Mouse (Mus musculus) CD4-positive naive resting alpha-beta T cell, adult 76 days (primary cell): ENCODE measurements around the gene Cdk10. TPM values are rescaled to one million over a fixed set of nuclear protein-coding genes. Genes with fewer than 3 reads are reported as not detected.

Experiments used
- total RNA-seq: library from RNA; stranded (reverse); gene quantifications from one replicate; pipeline ENCODE4 v1.2.4, GENCODE M21; 2023

Cdk10 gene
- total RNA-seq: 36.5 TPM

DNA sequence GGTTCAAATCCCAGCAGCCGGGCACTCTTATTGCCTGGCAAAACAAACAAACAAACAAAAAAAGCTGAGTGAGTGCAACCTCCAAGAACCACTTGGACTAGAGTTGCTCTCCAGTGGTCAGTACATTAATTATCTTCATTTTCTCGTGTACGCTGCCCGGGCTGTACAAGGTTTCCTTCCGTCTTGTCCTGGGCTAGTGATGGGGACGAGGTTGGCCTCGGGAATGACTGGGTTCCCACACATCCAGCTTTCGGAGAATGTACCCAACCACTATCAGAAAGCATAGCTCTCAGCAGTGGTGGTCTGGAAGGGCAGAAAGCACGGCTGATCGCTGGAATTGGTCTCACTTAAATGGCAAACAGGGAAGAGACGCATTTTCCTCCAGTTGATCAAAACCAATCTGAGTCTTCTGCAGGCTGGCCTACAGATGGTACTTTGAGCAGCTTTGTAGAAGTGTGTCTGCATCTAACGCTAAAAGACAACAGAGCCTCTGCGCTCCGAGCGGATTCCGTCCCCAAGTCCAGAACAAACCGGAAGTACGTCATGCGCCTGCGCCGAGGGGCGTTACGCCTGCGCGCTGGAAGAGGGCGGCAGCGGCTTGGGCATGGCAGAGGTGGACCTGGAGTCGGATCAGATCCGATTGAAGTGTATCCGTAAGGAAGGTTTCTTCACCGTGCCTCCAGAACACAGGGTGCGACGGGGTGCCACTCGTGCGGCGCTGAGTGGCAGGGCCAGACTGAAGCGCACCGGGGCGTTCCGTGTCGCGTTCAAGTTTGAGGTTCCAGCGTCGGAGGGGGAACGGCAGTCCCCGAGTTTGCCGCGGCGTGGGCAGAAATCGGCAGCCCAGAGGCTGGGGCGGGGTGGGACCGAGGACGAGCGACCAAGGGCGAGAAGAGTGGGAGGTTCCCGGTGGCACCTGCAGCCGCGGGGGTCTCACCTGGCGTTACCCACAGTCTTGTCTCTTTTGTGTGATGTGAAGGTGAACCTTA, at the start of gene Cdk10:
TSS of gene Cdk10 (plus strand) at position 565 of the 989 bp plus-strand sequence.

DNA sequence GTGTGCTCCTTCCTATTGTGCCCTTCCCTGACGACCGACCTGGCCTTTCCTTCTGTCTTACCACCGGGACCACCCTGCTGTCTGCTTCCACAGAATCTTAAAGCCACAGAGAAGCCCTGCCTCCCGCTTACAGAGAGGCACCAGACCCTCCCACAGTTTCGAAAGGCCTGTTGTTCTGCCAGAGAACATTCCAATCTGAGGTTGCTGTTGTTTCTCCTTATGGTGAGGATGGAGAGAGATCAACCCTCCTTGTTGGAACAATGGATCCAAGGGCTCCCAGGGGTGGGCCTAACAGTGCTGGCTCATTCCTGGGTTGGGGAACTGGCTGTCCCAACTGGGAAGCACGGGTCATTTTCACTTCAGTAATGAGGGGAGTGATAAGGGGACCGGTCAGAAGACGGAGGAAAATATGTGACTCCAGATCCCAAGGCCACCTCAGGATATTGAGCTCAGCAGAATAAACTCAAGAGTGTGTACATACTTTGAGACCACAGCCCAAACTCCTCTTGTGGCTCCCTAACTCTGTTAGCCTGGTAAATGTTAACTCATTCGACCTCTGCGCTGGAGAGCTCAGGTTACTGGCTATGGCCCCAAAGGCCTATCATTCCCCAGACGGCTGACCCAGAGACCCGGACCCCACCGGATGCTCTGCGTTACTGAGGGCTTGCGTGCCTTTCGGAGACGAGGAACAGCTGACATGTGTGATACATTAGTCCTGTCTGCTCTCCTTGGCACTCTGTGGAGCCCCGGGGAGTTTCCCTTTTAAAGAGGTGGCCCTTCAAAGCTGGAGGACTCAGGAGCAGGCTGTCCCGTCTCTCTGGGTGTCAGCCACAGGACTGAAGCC, 38.9 kb upstream of the Cdk10 start, which contains the start of gene Dpep1:
TSS of gene Dpep1 (plus strand) at position 677 of the 844 bp plus-strand sequence.

DNA sequence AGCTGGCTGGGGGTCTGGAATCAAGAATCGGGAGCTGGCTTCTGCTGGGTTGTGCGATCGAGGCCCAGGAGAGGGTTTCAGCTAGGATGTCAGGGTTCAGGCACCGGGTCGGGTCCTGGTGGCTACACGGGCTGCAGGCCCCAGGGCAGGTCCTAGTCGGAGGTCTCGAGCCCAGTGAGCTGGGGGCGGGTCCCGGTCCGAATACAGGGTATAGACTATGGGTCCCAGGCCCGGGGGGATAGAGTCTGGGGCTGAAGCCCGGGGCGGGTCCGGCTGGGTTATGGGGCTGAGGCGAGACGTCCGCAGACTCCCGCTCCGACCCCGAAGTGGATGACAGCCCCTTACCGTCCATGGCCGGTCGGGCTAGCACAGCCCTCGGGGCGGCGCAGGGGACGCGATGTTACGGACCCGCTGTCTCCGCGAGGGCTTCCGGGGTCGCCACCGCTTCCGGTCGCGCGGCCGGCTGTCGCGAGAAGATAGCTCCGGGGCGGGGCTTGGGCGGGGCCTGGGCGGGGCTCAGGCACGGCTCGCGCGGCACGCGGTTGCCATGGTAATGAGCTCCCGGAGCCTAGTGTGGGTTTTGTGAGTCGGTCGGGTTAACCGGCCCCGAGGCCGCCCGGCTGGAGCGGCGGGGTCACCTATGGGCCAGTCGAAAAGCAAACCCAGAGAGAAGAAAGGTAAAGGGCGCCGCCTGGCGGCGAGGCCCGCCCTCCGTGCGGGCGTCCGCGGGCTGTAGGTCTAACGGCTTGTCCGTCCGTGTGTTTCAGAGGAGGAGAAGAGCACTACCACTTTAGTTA, 12.1 kb upstream of the Cdk10 start, which contains the start of the genes Chmp1a and Spata33:
TSS of gene Chmp1a (minus strand) at position 443 of the 797 bp plus-strand sequence.
TSS of gene Spata33 (plus strand) at position 512 of the 797 bp plus-strand sequence.

DNA sequence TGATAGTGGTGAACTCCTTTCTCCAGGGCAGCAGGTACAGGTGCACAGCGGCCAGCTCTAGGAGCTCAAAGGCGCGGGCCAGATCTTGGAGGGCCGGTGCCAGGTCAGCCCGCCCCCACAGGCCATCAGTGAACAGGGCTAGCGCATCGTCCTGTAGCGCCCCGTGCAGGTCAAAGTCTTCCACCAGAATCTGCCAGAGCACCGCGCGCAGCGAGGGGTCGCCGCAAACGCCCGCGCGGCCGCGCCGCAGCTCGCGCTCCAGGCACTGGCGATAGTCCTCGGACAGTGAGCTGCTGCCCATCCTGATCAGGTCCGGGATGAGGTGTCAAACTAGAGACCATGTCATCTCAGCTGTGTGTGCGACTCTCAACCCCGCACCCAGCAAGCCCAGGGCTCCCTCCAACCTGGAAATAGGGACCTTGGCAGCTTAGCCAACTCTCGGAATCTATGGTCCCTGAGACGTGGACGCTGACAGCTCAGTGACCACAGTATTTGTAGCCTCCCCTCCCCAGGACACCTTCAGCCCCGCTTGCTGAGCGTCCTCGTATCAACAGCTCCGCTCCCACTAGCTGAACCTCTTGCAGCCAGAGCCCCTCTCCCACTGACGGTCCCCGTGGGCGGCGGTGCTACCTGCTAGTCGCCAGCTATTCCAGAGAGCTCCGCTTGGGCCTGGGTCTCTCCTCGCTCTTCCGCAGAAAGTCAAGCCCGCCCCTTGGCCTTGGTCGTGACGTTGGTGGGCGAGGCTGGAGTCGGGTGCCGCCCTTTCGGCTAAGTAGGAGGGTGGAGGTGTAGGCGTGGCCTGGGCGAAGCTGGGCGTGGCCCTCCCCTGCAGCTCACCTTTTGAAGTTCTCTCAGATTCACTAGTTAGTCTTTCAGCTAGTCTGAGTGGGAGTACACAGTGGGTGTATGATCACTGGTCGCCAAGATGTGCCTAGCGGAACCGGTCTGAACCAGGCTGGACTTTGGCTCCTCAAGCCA, 11.2 kb downstream of the Cdk10 start, which contains the start of gene Spata2l:
TSS of gene Spata2l (minus strand) at position 714 of the 978 bp plus-strand sequence.

DNA sequence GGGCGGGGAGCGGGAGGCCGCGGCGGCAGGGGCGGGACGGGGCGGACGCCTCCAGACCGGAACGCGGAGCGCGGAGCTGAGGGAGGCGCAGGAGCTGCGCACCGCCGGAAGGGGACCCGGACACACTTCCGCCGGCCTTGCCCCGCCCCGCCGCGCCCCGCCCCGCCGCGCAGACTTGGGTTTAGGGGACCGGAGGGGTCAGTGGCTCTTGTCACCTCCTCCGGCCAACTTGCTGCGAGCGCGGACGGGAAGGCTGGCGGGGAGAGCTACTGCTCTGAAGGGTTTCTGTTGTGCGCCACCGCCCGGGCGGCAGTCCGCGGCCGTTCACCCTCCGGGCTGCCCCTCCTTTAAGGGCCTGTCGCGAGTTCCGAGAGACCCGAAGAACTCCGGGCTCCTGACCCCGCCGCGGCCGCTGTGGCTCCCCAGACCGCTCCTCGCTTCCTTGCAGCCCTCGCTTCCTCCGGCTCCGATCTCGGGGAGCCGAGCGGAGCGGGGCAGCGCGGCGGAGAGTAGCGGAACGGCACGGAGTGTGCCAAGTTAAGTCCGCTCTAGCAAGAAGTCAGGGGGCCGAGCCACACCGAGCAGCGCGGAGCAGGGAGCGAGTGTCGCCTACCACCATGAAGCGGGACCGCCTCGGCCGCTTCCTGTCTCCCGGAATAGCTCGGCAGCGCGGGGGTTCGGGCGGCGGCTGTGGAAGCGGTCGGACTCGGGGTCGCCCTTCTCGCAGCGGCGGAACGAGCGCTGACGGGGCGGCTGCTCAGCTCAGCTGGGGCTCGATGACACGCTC, 29.6 kb downstream of the Cdk10 start, which contains the start of the genes Zfp276 and Vps9d1:
TSS of gene Zfp276 (plus strand) at position 97 of the 787 bp plus-strand sequence.
TSS of gene Vps9d1 (minus strand) at position 250 of the 787 bp plus-strand sequence.

Other genes with a start within 250 kb of the Cdk10 start
- gene Ankrd11, start 182.6 kb upstream of the Cdk10 start, total RNA-seq: 332 TPM
- 73.0 TPM for gene Spg7, start 161.9 kb upstream of the Cdk10 start, total RNA-seq
- 2,109 TPM for gene Rpl13, start 122.5 kb upstream of the Cdk10 start, total RNA-seq
- gene Cpne7, start 107.5 kb upstream of the Cdk10 start, total RNA-seq: 0.85 TPM
- gene Sult5a1, start 66.5 kb upstream of the Cdk10 start, total RNA-seq: not detected
- gene Dpep1, start 38.6 kb upstream of the Cdk10 start, total RNA-seq: not detected
- 84.7 TPM for gene Chmp1a, start 12.1 kb upstream of the Cdk10 start, total RNA-seq
- gene Spata33, start 12.0 kb upstream of the Cdk10 start, total RNA-seq: not detected
- gene Spata2l, start 11.4 kb downstream of the Cdk10 start, total RNA-seq: 11.0 TPM
- gene Zfp276, start 29.4 kb downstream of the Cdk10 start, total RNA-seq: 25.1 TPM
- gene Vps9d1, start 29.5 kb downstream of the Cdk10 start, total RNA-seq: 28.8 TPM
- gene Fanca, start 93.7 kb downstream of the Cdk10 start, total RNA-seq: 10.6 TPM
- gene Spire2, start 107.9 kb downstream of the Cdk10 start, total RNA-seq: not detected
- 247 TPM for gene Tcf25, start 148.9 kb downstream of the Cdk10 start, total RNA-seq
- gene Mc1r, start 182.3 kb downstream of the Cdk10 start, total RNA-seq: not detected
- 0.41 TPM for gene Tubb3, start 186.6 kb downstream of the Cdk10 start, total RNA-seq
- gene Def8, start 198.7 kb downstream of the Cdk10 start, total RNA-seq: 13.2 TPM